Mouse (Mus musculus): Measurements from ENCODE around the gene Fbxo28. TPM values are rescaled to one million over a fixed set of nuclear protein-coding genes. Genes with fewer than 3 reads are reported as not detected.

The Fbxo28 gene
- polyA plus RNA-seq (2014; fragmentation: Illumina TruSeq; extraction: RNeasy Lipid Tissue Mini Kit (QIAGEN cat#74804); ENCODE audit: insufficient read depth, low read depth, low replicate concordance): 10.8 TPM

DNA sequence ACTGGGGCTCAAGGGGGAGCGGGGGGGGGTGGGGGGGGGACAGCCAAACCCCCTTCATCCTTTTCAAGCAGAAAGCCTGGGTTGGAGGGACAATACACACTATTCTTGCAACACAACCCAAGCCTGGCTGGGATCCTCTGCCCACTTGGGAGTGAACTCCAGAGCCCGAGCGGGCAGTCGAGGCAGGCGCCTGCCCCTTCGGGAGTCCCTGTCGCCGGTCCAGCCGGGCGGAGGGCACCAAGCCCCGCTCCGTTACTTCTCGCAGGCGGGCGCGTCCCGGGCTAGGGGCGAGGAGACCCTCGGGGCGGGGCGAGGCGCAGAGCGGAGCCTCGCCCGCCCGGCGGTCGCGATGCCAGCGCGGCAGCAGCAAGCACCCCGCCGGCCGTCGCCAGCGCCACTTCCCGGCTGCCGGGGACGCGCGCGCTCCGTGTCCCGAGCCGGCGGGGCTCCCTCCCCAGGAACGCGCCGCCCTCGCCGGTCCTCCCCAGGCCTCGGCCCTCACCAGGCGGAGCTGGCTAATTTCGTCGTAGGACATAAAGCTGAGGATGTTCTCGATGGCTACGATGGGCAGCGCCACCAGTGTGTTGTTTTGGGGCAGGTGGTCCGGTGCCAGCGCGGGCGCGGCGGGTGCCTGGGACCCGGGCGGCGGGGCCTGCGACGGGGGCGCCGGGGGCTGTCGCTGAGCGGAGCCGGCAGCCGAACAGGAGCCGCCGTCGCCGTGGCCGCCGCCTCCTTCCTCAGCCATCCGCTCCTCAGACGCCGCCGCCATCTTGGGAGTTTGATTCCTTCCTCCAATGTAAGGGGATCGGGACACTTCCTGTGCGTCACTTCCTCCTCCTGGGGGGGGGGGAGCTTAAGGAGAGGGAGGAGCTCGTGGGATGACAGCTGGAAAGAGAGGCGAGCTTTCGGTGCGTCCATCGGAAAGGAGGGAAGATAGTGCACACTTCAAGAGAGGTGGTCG lies at the start of gene Fbxo28:
Fbxo28 (minus strand) TSS at position 809 of the 961 bp plus-strand sequence.

DNA sequence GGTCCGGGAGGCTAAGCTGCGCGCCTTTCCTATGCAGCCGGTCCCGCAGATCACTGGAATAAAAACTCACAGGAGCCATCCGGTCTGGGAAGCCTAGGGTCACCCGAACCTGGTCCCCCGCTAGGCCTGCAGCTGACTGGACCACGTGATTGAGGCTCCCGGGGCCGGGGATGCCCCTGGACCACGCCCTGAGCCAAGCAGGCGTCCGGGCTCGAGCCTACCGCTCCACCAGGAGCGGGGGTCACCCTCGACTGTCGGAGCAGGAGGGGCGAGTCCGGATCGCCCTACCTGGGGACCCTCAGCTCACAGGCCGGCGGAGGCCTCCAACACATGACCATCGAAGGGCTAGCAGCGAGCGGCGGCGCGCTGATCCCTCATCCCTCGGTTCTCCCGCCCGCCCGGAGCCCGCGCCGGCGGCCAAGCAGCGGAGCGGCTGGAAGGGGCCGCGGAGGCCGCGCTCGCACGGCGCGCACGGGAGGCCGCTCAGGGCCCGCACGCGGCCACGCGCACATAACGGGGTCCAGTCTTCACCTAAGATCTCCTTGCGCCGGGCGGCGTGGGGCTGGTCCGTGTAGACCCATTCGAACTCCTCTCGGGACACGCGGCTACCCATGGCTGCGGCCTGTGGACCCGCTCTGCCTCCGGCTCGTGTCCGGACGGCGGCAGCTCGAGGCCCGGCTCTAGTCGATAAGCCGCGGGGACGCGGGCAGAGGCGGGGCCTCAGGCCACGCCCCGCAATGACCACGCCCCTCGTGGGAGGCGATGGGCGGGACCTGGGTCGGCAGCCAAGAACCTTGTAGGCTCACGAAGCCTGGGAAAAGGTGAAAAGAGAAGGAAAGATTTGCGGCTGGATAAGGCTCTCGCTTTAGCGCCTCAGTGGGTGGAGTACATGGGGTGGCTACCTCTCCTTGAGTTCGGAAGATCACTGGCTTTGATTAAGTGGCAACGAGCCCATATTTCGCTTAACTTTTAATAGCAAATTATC lies 59.0 kb downstream of the Fbxo28 start, which contains the start of gene Degs1:
Degs1 (minus strand) TSS at position 714 of the 985 bp plus-strand sequence.

Other genes with a start within 250 kb of the Fbxo28 start
- 99.7 TPM for gene Srp9, start 216.9 kb downstream of the Fbxo28 start, polyA plus RNA-seq (2014; fragmentation: Illumina TruSeq; extraction: RNeasy Lipid Tissue Mini Kit (QIAGEN cat#74804); ENCODE audit: insufficient read depth, low read depth, low replicate concordance)
- gene Vmn1r1, start 177.1 kb downstream of the Fbxo28 start, polyA plus RNA-seq (2014; fragmentation: Illumina TruSeq; extraction: RNeasy Lipid Tissue Mini Kit (QIAGEN cat#74804); ENCODE audit: insufficient read depth, low read depth, low replicate concordance): not detected
- 90.4 TPM for gene Degs1, start 58.8 kb downstream of the Fbxo28 start, polyA plus RNA-seq (2014; fragmentation: Illumina TruSeq; extraction: RNeasy Lipid Tissue Mini Kit (QIAGEN cat#74804); ENCODE audit: insufficient read depth, low read depth, low replicate concordance)
- 25.8 TPM for gene Trp53bp2, start 67.5 kb upstream of the Fbxo28 start, polyA plus RNA-seq (2014; fragmentation: Illumina TruSeq; extraction: RNeasy Lipid Tissue Mini Kit (QIAGEN cat#74804); ENCODE audit: insufficient read depth, low read depth, low replicate concordance)
- gene Capn2, start 176.0 kb upstream of the Fbxo28 start, polyA plus RNA-seq (2014; fragmentation: Illumina TruSeq; extraction: RNeasy Lipid Tissue Mini Kit (QIAGEN cat#74804); ENCODE audit: insufficient read depth, low read depth, low replicate concordance): 80.4 TPM
- 0.15 TPM for gene Capn8, start 223.4 kb upstream of the Fbxo28 start, polyA plus RNA-seq (2014; fragmentation: Illumina TruSeq; extraction: RNeasy Lipid Tissue Mini Kit (QIAGEN cat#74804); ENCODE audit: insufficient read depth, low read depth, low replicate concordance)